Mouse (Mus musculus): ENCODE measurements at regions not wholly inside any gene's neighbourhood (a gene's known extent, or its start where the extent isn't known, plus 50 kb on each side); places are given as distances from the start of the nearest gene placed in this dataset.

- no peak for DNase-seq (ENCODE audit: low read depth)
Measured at GRCm38 (mm10) chr9:82728652-82729051, 100.7 kb upstream of the Irak1bp1 start.

GRCm38 (mm10) chr9:82729646-82730045 lies 99.7 kb upstream of the Irak1bp1 start:
- no peak for DNase-seq (ENCODE audit: low read depth)

- DNase-seq (ENCODE audit: low read depth) = no peak
Measured at GRCm38 (mm10) chr9:82733024-82733585, 96.2 kb upstream of the Irak1bp1 start.

- DNase-seq (ENCODE audit: low read depth) = no peak
Measured at GRCm38 (mm10) chr9:82734959-82735358, 94.4 kb upstream of the Irak1bp1 start.

GRCm38 (mm10) chr9:82759979-82760378 lies 69.4 kb upstream of the Irak1bp1 start:
- no peak for DNase-seq (ENCODE audit: low read depth)

DNA sequence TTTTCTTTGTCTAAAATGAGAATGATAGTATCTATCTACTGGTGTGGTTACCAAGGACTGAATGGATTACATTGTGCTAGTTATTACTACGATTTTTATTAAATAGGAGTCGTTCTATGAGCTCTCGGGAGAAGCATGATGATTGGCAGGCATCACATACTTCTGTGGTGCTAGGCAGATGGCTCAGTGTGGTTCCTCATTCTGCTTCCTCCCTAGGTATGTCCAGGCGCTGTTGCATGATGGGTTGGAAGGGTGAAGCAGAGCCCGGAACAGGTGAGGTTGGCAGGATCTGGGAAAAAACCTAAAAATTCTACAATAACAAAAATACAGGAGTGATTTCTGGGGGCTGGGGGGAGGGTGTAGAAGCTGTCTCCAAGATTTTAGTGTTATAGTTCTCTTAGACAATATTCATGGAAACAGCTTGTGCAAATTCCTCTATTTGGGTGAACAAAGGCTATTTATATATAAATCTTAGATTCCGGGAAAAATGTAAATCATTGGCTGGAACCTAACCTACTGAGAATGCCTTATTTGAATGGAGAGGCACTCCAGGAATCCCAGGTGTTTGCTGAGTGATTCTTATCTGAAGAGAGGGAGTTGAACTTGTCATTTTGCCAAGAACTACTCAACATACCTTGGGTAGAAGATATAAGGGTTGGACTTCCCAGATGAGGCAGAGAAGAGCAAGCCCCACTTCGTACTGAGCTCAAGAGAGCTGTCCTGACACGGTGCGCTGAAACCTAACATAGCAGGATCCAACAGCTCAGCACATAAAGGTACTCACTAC lies 68.5 kb upstream of the Irak1bp1 start:
- DNase-seq (ENCODE audit: low read depth) = no peak

DNA sequence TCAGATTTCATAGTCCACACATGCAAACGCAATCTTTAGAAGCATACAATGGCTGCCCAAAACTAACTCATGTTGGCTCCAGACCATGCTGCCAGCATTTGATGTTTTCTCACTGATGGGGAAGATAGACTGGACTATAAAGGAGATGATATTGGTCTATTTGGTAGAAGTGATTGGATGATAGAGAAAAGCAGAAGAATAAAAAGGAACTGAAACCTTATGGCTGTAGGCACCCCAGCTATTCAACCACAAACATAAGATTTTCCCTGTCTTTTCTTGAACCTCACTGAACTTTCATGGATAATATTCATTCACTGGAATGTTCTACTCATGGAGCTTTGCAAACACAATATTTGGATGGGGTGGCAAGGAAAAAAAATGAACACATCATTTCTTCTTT lies 65.7 kb upstream of the Irak1bp1 start:
- DNase-seq (ENCODE audit: low read depth) = no peak

All from fibroblast of lung, adult 2 months (primary cell).